Mouse (Mus musculus) adrenal gland, adult 2 months (tissue): ENCODE data around the gene Bmp10. TPM values are rescaled to one million over a fixed set of nuclear protein-coding genes. Genes with fewer than 3 reads are reported as not detected.
A peak's percentile ranks its signal among the peaks of the same experiment; 100 is the strongest.
"Not testable (repeated sequence)": the region's sequence is repeated elsewhere in the genome, so short reads cannot be mapped to it uniquely, and the experiment has no call there.

Experiments
- DNase-seq: peaks from one replicate; pipeline ENCODE4 v3.0.0; 2021
- polyA plus RNA-seq: library from polyadenylated mRNA; depleted of rRNA; stranded (reverse); fragments of >200 nt; gene quantifications from 2 replicates; pipeline ENCODE4 v1.2.3, GENCODE M21; 2012; rRNA removed
- total RNA-seq, 2 experiments: library from RNA; stranded (reverse); gene quantifications; 2 replicates each; pipeline ENCODE4 v1.2.3; 2021

Gene Bmp10
- total and polyA plus RNA-seq, 3 experiments: not detected

DNA sequence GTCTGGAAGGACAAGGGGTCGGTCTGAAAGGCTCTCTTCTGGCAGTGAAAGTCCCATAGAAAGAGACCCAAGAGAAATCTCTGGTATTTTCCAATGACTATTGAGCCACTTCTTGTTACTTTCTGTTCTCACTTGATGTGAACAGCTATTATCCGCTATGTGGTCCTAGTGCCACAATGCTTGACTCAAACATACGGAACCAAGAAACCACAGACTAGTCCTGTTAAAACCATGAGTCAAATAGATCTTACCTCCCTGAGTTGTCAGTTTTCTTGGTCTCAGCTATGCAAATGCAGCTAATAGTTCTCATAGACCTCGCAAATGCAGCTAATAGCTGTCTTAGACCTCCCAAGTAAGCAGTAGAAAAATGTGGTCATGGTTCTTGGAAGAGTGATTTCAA, 18.4 kb downstream of the Bmp10 start:
- no peak for DNase-seq

DNA sequence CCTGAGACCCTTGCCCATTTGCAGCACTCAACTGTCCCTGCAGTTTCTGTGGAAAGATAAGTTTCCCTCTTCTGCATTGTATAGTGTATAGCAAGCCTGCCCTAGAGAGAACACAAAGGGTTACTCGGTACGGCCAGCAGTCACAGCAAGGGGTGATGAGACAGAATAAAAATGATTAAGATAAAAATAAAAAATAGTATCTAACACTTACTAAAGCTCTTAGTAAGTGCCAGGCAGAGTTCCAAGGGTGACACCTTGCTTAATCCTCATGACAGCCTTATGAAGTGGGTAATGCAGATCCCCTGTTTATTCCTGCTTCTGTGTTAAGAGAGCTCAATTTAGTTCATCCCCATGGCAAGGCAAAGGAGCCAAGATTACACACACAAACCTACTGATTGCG, 20.7 kb downstream of the Bmp10 start:
- DNase-seq: no peak

DNA sequence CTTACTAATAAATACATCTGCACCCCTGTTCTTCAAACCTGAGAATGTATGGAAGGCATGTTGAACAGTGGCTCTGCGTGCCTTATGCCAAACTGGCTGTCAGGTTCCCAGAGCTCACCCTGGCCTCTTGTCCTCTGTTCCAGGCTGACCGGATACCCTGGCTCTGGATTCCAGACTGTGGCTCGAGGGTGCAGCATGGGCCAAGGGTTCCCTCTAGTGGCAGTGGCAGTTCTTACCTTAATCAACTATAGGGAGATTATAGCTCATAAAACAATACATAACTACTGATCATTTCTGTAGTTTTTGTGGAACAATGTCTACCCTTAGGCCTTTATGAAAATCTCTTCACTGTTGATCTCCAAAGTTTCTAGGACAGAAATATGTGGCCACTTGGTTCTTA, 22.2 kb downstream of the Bmp10 start:
- DNase-seq: peak; percentile 65

DNA sequence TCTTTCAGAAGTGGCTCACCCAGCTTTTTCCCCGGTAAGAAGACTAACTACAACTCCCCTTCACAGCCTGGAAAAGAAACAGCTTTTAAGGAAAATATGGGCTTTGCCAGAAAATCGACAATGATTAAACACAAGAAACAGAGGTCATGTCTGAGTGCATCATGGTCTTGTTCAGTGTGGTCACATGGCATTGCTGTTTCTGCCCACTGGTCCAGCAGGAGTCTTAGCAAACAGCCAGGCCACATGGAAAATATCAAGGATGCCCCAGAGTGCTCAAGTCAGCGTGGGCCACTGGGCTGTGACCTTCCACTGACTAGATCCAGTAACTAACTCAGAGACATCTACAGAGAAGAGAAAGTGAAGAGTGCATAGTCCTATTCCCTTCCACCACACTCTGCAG, 23.0 kb downstream of the Bmp10 start:
- no peak for DNase-seq

DNA sequence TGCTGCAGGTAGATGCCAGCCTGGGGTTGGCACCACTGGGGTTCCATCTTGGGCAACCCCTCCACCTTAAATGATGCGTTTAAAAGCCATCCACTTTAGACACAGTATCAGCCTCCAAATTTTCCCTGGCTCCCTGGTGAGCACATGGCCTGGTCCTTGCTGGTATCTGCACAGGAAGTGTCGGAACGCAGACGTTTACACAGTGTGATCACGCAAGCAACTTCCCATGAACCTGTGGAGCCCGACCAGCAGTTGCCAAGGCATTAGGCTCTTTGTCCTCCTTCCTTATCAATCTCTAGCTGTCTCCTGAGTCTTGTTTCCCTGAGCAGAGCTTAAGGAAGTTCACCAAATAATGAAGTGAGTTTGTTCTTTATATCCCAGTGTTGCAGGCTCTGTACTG, 26.7 kb downstream of the Bmp10 start:
- no peak for DNase-seq

DNA sequence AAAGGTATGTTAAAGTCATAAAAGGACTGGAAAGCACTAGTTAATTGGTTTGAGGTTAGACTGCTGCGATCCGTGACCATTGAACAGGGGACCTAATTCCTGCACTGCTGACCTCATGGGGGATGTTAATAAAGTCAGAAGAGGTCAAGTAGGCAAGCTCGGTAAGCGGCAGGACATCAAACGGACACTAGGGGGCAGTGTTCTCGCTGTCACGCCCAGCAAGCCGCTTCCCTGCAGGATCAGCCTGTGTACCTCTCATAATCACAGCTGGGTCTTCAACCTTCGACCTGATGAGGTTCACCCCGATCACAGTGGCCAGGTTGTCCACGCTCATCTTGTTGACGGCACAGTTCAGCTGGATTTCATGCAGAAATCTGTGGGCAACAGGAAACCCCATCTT, 37.4 kb downstream of the Bmp10 start:
- peak; percentile 58 for DNase-seq

DNA sequence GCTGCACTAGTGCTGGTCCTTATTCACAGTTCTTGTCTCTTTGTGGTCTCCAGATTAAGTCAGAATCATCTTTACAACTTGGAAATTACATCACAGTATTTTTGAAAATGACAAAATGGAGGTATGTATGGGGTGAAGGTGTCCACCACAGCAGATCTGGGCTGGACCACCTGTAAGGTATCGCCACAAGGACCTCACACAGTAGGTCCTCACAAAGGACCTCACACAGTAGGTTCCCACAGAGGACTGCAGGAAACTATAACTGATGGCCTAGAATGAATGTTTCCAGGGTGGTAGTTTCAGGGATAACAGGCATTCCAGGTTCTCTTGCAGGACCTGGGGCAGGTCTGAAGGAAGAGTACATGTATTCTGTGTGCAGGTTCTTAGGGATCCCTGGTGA, 38.6 kb downstream of the Bmp10 start:
- DNase-seq: no peak

DNA sequence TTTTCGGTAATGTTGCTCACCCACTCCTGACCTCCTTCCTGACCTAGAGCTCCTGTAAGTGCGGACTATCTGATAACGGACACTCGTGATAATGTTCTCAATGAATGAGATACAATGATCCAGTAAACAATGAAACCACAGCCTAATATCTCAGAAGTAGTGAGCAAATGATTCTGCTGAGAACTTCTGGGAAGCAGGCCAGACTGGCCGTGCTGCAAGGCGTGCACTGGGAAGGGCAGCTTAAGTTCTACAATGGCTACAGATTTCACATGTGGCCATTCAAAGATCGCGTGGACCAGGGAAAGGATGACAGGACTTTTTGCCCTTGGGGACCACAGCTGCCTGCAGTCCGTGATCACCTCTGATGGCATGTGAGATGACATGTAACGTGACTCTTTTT, 39.6 kb downstream of the Bmp10 start:
- no peak for DNase-seq

DNA sequence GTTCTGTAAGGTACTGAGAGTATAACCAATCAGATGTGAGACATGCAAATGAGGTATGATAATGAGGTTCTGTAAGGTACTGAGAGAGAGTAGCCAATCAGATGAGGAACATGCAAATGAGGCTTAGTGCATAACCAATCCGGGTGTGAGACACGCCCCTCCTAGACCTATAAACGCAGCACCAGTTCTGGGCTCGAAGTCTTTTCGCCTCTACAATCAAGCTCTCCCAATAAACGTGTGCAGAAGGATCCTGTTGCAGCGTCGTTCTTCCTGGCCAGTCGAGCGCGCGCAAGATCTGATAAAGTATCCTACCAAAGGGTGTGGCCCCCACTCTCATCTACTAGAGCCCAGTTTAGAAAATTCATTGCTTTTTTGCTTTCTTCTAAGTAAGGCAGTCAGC, 41.3 kb downstream of the Bmp10 start:
- not testable (repeated sequence) for DNase-seq

DNA sequence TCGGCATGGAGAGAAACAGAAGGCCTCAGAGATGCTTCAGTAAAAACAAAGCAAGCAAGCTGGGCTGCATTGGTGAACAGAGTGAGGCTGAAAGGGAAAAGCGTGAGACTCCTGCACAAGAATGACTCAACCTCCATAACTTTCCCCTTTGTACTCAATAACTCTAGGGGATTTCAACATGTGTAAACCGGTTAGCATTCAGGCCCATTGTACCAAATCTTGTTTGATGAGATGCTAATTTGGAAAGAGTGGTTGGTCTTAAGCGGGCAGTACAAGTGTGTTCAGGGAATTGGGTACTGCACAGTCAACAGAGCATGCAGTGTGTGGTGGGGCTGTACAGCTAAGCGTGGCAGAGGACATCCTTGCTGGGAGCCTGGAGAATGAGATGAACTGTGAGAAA, 46.4 kb downstream of the Bmp10 start:
- DNase-seq: no peak

DNA sequence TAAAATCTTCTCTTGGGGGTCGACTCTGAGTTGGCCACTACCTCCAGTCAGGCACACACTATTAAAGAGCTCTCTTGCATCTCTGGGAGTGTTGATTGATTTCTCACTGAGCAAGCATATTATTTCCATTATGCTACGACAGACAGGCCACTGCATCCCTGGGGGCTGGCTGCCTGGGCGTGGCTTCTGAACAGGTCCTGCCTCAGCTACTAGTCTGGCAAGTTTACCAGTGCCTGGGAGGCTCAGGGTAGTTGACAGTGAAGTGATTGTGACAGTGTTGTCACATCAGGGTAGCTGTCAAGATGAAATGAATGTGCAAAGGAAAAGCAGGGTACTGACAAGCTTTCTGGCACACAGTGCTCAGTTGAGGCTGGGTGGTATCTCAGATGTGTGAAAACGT, 50.1 kb downstream of the Bmp10 start:
- no peak for DNase-seq

DNA sequence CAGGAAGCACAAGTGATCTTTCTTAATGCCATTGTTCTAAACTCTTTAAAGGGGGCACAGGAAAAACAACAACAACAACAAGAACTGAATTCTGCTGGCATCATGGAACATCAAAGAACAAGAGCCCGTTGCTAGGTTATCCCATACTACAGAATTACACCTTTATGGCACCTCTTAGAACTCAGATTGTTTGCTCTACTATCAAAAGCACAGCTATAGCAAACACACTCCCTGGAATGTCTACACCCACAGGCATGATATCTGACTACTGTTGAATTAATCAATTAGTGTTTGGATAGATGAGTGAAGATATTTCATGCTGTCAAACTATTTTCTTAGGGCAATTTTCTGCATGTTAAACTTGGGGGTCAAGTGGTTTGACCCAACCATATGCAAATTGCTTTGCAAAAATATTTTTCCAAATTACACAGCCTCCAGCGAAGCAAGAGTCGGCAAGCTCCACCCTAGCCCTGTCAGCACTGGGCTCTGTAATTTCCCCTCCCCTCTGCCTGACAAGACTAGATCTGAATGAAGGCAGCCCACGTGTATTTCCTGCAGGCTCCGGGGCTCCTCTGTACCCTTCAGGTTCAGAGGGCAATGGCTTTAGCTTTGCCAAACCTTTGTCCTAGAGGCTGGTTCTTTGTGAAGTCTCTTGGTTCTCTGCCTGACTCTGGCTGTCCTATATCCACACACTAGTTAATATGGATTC, 50.7 kb downstream of the Bmp10 start:
- no peak for DNase-seq

DNA sequence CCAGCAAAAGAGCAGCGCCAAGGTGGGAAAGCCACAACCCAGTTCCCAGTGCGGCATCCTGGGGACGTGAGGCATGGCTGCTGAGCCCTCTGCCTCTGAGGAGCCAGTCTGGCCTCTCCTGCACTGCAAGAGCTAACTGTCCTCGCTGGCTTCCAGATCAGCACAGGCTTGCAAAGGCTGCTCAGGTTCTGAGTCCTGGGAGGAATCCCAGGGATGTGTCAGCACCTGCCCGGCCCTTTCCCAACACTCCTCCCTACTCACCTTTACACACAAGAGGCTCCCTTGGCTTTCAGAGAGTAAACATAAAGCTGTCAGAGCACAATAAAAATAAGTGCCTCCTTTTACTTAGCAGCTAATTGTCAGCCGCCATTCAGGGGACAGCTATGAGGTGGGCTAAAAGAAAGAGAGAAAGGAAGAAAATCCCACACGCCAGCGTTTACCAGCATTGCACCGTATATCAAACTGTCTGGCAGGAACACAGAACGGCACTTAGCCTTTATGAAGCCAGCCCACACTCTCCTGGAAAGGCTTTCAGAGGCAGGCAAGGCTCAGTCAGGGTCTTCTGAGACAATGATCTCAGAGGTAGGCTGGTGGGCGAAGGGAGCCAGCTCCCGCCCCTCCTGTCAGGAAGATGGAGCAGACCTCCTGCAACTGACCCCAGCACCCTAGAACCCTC, 54.6 kb downstream of the Bmp10 start:
- DNase-seq: no peak

DNA sequence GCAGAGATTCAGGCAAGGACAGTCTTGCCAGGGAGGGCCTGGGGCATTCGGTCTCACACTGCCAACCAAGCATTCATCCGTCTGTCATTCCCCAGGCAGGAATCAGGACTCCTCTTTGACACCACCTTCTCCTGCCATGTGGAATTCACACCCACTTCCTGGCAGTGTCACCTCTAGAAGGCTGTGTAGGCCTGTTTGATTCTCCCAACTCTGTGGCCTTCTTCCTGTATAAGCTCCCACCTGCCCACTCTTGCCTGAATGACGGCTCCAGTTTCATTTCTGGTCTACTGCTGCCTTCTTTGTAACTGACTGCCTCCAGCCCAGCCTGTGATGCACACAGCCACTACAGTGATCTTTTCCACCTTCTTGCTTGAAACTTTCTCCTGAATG, 55.1 kb downstream of the Bmp10 start:
- no peak for DNase-seq

DNA sequence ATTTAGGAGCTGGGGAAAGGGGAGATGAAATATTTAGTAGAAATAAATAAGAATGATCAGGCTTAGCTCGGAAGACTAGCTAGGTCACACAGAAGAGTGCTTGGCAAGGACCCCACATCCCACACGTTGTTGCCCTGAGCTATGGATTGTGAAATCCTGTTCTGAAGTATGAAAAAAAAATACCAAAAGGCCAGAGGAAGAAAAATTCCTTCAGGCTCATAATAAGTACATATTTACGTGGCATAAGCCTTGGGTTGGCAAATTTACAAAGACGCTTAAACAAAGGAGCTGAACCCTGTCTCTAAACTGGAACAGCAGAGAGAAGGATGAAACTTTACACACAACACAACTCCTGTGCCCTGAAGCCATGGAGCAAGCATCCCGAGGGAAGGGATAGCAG, 56.0 kb downstream of the Bmp10 start:
- no peak for DNase-seq

Other genes starting within 250 kb of the Bmp10 start
- gene Antxr1, start 93.2 kb upstream of the Bmp10 start, total RNA-seq: 10 to 100 TPM; 14.7 to 21.4 TPM
- 7.3 and 9.1 TPM in 2 replicates for gene Antxr1, start 93.2 kb upstream of the Bmp10 start, polyA plus RNA-seq
- gene Gkn1, start 78.1 kb upstream of the Bmp10 start, total RNA-seq: not detected
- gene Gkn1, start 78.1 kb upstream of the Bmp10 start, polyA plus RNA-seq: 0.16 and 3.5 TPM in 2 replicates
- not detected for gene Gkn2, start 55.6 kb upstream of the Bmp10 start, total RNA-seq
- 1.8 TPM in 1 of 2 replicates, not detected in the other for gene Gkn2, start 55.6 kb upstream of the Bmp10 start, polyA plus RNA-seq
- gene Gkn3, start 40.1 kb upstream of the Bmp10 start, total RNA-seq: under 1 TPM; 0.58 to 0.59 TPM
- 0.28 and 0.69 TPM in 2 replicates for gene Gkn3, start 40.1 kb upstream of the Bmp10 start, polyA plus RNA-seq
- 1 to 10 TPM; 3.1 TPM for gene Arhgap25, start 104.3 kb downstream of the Bmp10 start, total RNA-seq
- 0.39 and 0.49 TPM in 2 replicates for gene Arhgap25, start 104.3 kb downstream of the Bmp10 start, polyA plus RNA-seq
- under 1 TPM; 0.37 to 0.93 TPM for gene Prokr1, start 161.7 kb downstream of the Bmp10 start, total RNA-seq
- gene Prokr1, start 161.7 kb downstream of the Bmp10 start, polyA plus RNA-seq: 0.13 and 0.23 TPM in 2 replicates
- 1 to 10 TPM; 5.5 to 7.4 TPM for gene Aplf, start 243.2 kb downstream of the Bmp10 start, total RNA-seq
- gene Aplf, start 243.2 kb downstream of the Bmp10 start, polyA plus RNA-seq: 2.5 and 3.7 TPM in 2 replicates